Mouse (Mus musculus): ENCODE measurements around the gene Vps8. TPM values are rescaled to one million over a fixed set of nuclear protein-coding genes. Genes with fewer than 3 reads are reported as not detected.

The Vps8 gene
- polyA plus RNA-seq, 1 experiment from 2014 or later: 19.0 TPM

DNA sequence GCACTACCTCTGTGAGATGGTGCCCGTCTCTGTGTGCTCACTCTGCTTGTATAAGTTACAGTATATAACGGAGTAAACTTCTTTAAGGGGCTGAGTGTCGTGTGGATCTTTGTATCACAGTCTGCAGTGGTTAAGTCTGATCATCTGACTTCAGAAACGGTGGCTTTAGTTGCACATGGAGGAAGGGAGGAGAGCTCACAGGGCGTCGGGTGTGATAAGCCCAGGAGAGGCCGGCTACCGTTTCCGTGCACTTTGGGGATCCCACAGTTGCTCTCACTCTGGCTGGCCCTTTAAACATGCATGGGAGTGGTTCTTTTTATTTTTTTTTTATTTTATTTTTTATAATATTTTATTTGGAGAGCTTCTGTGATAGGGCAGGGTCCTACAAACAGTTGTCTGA, 95.9 kb downstream of the Vps8 start:
- H3K4me3 ChIP-seq (ENCODE audit: low read depth, low read length): no peak overlapping the region
- no peak overlapping the region for H3K9ac ChIP-seq (replicated peaks; ENCODE audit: low read length)
- H3K27ac ChIP-seq (replicated peaks; ENCODE audit: low read depth, low read length): no peak overlapping the region
- H3K4me2 ChIP-seq (ENCODE audit: low read depth, low read length): no peak overlapping the region
- DNase-seq (ENCODE audit: low spot score): no peak
- H3K27me3 ChIP-seq (ENCODE audit: control insufficient read depth, insufficient read depth, low read length): no peaks in the 10 kb centered on the region
- no peaks in the 10 kb centered on the region for H3K4me1 ChIP-seq (ENCODE audit: control insufficient read depth, insufficient read depth, low read length)
- H3K9me3 ChIP-seq (replicated peaks; ENCODE audit: control insufficient read depth, low read length): no peaks in the 10 kb centered on the region
- WGBS: 87% methylated on average over 9 of the region's 9 CpGs
- ATAC-seq (replicated peaks; ENCODE audit: insufficient number of reproducible peaks, low FRiP score, low TSS enrichment, low read depth): no peak
- no peaks in the 10 kb centered on the region for H3K36me3 ChIP-seq (replicated peaks; ENCODE audit: control insufficient read depth, insufficient read depth, low read depth, low read length)

DNA sequence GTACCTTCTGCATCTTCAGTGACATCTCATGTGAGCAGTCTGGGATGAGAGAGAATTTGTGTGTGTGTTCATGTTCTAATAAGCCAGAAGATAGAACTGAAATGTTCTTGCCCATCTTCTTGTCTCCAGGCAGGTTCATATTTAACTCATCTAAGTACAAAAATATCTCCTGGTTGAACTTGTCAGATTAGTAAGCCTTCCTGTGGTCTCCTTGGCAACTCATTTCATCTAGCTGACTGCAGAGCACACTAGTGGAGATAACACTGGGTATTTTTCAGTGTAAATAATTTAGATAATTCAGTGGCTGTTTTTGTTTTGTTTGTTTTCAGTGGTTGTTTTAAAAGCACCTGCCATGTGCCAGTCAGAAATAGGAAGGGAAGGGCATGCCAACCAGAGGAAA, 96.9 kb downstream of the Vps8 start:
- Histone ChIP-seq H3K4me2 (ENCODE audit: low read depth, low read length) (no peak overlapping the region), H3K27ac (replicated peaks; ENCODE audit: low read depth, low read length) (no peak overlapping the region), H3K9me3 (replicated peaks; ENCODE audit: control insufficient read depth, low read length) (no peaks in the 10 kb centered on the region), H3K9ac (replicated peaks; ENCODE audit: low read length) (no peak overlapping the region), H3K4me1 (ENCODE audit: control insufficient read depth, insufficient read depth, low read length) (no peaks in the 10 kb centered on the region), H3K27me3 (ENCODE audit: control insufficient read depth, insufficient read depth, low read length) (no peaks in the 10 kb centered on the region), H3K4me3 (ENCODE audit: low read depth, low read length) (no peak overlapping the region), H3K36me3 (replicated peaks; ENCODE audit: control insufficient read depth, insufficient read depth, low read depth, low read length) (no peaks in the 10 kb centered on the region)
- ATAC-seq (replicated peaks; ENCODE audit: insufficient number of reproducible peaks, low FRiP score, low TSS enrichment, low read depth): no peak
- no peak for DNase-seq (ENCODE audit: low spot score)

DNA sequence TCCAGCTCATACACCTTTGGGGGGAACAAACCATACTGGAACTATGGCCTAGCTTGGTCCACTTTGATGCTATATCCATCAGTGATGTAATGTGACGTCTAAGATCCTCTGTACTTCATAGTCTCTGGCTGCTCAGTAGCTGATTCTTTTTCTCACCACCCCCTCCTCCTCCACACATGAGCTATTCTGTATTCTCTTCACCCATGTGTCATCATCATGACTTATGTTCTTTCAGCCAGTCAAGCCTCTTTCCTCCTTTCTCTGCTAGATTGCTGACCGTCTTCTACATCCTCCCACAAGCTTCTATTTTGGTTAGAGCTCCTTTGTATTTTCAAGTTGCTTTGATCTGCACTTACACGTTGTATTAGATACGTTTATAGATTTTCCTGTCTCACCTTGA, 100.8 kb downstream of the Vps8 start:
- Histone ChIP-seq H3K4me2 (ENCODE audit: low read depth, low read length) (no peak overlapping the region), H3K4me1 (ENCODE audit: control insufficient read depth, insufficient read depth, low read length) (no peaks in the 10 kb centered on the region), H3K27me3 (ENCODE audit: control insufficient read depth, insufficient read depth, low read length) (no peaks in the 10 kb centered on the region), H3K36me3 (replicated peaks; ENCODE audit: control insufficient read depth, insufficient read depth, low read depth, low read length) (no peaks in the 10 kb centered on the region), H3K9me3 (replicated peaks; ENCODE audit: control insufficient read depth, low read length) (no peaks in the 10 kb centered on the region), H3K4me3 (ENCODE audit: low read depth, low read length) (no peak overlapping the region), H3K27ac (replicated peaks; ENCODE audit: low read depth, low read length) (no peak overlapping the region), H3K9ac (replicated peaks; ENCODE audit: low read length) (no peak overlapping the region)
- ATAC-seq (replicated peaks; ENCODE audit: insufficient number of reproducible peaks, low FRiP score, low TSS enrichment, low read depth) (no peak), DNase-seq (ENCODE audit: low spot score) (no peak)
- WGBS: 83% methylated on average over 4 of the region's 4 CpGs

DNA sequence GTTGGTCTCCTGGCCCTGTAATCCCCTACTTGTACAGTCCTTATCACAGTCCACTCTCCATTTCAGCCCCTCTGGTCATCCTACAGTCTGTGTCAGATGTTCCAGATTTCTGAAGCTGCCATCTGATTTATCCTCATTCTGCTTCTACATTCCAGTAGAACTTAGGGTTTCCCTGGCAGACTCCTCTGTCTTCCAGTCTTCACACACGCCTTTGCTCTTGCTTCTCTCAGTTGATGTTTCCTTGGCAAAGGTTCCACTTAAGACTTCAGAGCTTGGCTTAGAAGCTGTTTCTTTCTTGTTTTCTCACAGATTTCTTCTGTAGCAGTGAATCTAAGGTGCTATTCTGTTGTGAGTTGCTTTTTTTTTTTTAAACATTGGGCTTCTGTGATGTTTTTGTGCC, 102.5 kb downstream of the Vps8 start:
- DNase-seq (ENCODE audit: low spot score) (no peak), ATAC-seq (replicated peaks; ENCODE audit: insufficient number of reproducible peaks, low FRiP score, low TSS enrichment, low read depth) (no peak)
- no peaks in the 10 kb centered on the region for H3K27me3 ChIP-seq (ENCODE audit: control insufficient read depth, insufficient read depth, low read length)
- no peak overlapping the region for H3K9ac ChIP-seq (replicated peaks; ENCODE audit: low read length)
- no peak overlapping the region for H3K4me3 ChIP-seq (ENCODE audit: low read depth, low read length)
- WGBS: 94% methylated on average over 1 of the region's 1 CpGs
- no peak overlapping the region for H3K27ac ChIP-seq (replicated peaks; ENCODE audit: low read depth, low read length)
- no peaks in the 10 kb centered on the region for H3K9me3 ChIP-seq (replicated peaks; ENCODE audit: control insufficient read depth, low read length)
- H3K4me2 ChIP-seq (ENCODE audit: low read depth, low read length): no peak overlapping the region
- no peaks in the 10 kb centered on the region for H3K36me3 ChIP-seq (replicated peaks; ENCODE audit: control insufficient read depth, insufficient read depth, low read depth, low read length)
- no peaks in the 10 kb centered on the region for H3K4me1 ChIP-seq (ENCODE audit: control insufficient read depth, insufficient read depth, low read length)

DNA sequence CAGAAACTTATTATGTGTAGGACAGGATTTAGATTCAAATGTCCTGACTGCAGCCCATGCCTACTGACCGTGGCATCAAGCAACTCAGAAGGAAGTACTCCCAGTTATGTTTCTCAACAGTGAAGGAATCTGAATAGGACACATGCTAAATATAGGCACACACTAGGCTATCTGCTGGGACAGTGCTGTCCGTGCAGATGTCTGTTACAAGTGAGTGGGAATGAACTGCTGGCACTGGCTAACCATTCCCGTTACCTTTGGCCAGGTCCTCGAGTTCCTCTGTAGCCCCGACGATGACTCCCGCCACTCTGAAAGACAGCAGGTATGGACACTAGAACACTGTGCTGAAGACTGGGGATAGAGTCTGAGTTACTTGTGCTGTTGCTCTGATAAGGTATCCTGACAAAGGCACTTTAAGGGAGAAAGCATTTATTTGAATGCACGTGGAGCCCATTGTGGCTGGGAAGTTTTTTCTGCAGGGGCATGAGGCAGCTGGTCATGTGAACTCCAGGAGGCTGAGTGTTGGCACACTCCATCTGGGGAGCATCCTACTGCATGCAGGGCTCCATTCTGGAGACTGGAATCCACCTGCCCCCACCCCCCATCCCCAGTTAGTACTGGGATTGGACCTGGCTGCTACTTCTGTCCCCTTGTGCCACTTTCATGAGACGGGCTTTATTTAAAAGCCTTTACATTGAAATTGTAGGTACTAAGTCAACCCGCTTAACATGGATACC, 104.5 kb downstream of the Vps8 start:
- no peak overlapping the region for H3K9ac ChIP-seq (replicated peaks; ENCODE audit: low read length)
- H3K4me1 ChIP-seq (ENCODE audit: control insufficient read depth, insufficient read depth, low read length): no peaks in the 10 kb centered on the region
- DNase-seq (ENCODE audit: low spot score) (no peak), ATAC-seq (replicated peaks; ENCODE audit: insufficient number of reproducible peaks, low FRiP score, low TSS enrichment, low read depth) (no peak)
- no peaks in the 10 kb centered on the region for H3K36me3 ChIP-seq (replicated peaks; ENCODE audit: control insufficient read depth, insufficient read depth, low read depth, low read length)
- no peak overlapping the region for H3K27ac ChIP-seq (replicated peaks; ENCODE audit: low read depth, low read length)
- no peaks in the 10 kb centered on the region for H3K27me3 ChIP-seq (ENCODE audit: control insufficient read depth, insufficient read depth, low read length)
- no peak overlapping the region for H3K4me2 ChIP-seq (ENCODE audit: low read depth, low read length)
- H3K4me3 ChIP-seq (ENCODE audit: low read depth, low read length): no peak overlapping the region
- H3K9me3 ChIP-seq (replicated peaks; ENCODE audit: control insufficient read depth, low read length): no peaks in the 10 kb centered on the region
- WGBS: 87% methylated on average over 10 of the region's 10 CpGs

DNA sequence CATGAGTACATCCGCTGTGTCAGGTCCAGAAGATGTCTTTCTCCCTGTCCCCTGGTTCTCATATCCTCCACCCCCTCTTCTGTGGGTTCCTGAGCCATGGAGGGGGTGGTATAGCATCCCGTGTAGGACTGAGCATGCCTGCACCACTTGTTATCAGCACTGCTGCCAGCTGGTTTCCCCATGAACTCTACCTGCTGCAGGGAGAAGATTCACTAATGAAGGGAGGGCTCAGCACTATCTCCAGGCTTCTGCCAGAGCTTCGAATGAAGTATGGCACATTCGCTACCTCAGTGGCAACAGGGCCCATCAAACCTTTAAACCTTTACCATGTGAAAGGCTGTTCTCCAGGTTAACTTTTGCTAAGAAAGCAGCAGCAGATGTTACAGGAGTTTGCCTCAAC, 110.6 kb downstream of the Vps8 start:
- 83% methylated on average over 4 of the region's 4 CpGs for WGBS
- no peaks in the 10 kb centered on the region for H3K36me3 ChIP-seq (replicated peaks; ENCODE audit: control insufficient read depth, insufficient read depth, low read depth, low read length)
- DNase-seq (ENCODE audit: low spot score): no peak
- no peaks in the 10 kb centered on the region for H3K27me3 ChIP-seq (ENCODE audit: control insufficient read depth, insufficient read depth, low read length)
- H3K9me3 ChIP-seq (replicated peaks; ENCODE audit: control insufficient read depth, low read length): no peaks in the 10 kb centered on the region
- no peak overlapping the region for H3K27ac ChIP-seq (replicated peaks; ENCODE audit: low read depth, low read length)
- no peak for ATAC-seq (replicated peaks; ENCODE audit: insufficient number of reproducible peaks, low FRiP score, low TSS enrichment, low read depth)
- H3K4me3 ChIP-seq (ENCODE audit: low read depth, low read length): no peak overlapping the region
- no peak overlapping the region for H3K9ac ChIP-seq (replicated peaks; ENCODE audit: low read length)
- H3K4me1 ChIP-seq (ENCODE audit: control insufficient read depth, insufficient read depth, low read length): no peaks in the 10 kb centered on the region
- H3K4me2 ChIP-seq (ENCODE audit: low read depth, low read length): no peak overlapping the region

DNA sequence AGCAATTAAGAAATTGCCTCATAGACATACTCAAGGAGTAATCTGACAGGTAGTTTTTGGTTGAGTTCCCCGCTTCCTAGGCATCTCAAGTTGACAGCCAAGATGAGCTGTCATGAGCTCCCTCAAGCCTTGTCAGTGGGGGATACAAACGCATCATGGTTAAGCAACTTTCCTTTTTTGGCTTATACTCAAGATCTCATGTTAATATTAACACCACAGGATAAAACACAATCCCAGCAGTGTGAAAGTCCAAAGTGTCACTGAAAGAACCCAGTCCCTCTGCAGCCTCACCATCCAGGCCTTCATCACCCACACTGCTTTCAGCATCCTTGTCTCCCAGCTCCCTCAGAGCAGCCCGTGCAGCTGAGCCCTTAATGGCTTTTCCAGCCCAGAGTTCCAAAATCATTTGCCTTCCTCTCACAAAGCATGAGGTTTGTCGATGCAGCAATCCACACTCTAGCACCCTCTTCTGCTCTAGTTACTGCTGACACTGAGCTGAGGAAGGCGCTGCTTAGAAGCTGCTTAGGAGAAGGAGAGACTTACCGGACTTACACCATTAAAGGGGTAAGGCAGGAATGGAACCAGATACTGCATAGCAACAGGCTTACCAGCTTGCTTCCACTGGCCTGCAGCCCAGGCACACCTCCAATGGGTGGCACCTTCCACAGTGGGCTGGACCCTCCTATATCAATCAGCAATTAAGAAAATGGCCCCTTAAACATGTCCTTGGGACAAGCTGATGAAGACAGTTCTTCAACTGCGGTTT, 113.5 kb downstream of the Vps8 start:
- 85% methylated on average over 7 of the region's 7 CpGs for WGBS
- H3K36me3 ChIP-seq (replicated peaks; ENCODE audit: control insufficient read depth, insufficient read depth, low read depth, low read length): no peaks in the 10 kb centered on the region
- H3K4me2 ChIP-seq (ENCODE audit: low read depth, low read length): no peak overlapping the region

DNA sequence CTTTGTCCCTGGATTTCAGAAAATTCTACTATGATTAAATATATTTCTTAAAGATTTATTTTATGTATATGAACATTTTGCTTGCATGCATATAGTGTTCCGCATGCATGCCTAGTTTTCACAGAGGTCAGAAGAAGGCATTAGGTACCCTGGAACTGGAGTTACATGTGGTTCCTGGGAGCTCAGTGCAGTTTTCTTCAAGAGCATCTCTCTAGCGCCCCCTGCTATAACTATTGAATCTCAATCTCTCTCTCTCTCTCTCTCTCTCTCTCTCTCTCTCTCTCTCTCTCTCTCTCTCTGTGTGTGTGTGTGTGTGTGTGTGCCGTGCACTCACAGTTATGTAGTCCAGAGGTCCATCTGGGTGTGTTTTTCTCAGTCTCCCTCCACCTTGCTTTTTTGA, 114.4 kb downstream of the Vps8 start:
- H3K27me3 ChIP-seq (ENCODE audit: control insufficient read depth, insufficient read depth, low read length): no peaks in the 10 kb centered on the region
- no peaks in the 10 kb centered on the region for H3K36me3 ChIP-seq (replicated peaks; ENCODE audit: control insufficient read depth, insufficient read depth, low read depth, low read length)
- H3K9ac ChIP-seq (replicated peaks; ENCODE audit: low read length): no peak overlapping the region
- H3K27ac ChIP-seq (replicated peaks; ENCODE audit: low read depth, low read length): no peak overlapping the region
- ATAC-seq (replicated peaks; ENCODE audit: insufficient number of reproducible peaks, low FRiP score, low TSS enrichment, low read depth) (no peak), DNase-seq (ENCODE audit: low spot score) (peak; percentile 39)
- H3K4me3 ChIP-seq (ENCODE audit: low read depth, low read length): no peak overlapping the region
- H3K9me3 ChIP-seq (replicated peaks; ENCODE audit: control insufficient read depth, low read length): no peaks in the 10 kb centered on the region
- no peaks in the 10 kb centered on the region for H3K4me1 ChIP-seq (ENCODE audit: control insufficient read depth, insufficient read depth, low read length)
- no peak overlapping the region for H3K4me2 ChIP-seq (ENCODE audit: low read depth, low read length)
- WGBS: 59% methylated on average over 3 of the region's 3 CpGs

More for the DNA sequence above, 113.5 kb downstream of the Vps8 start:
- Histone ChIP-seq H3K27ac (replicated peaks; ENCODE audit: low read depth, low read length) (no peak overlapping the region), H3K27me3 (ENCODE audit: control insufficient read depth, insufficient read depth, low read length) (no peaks in the 10 kb centered on the region), H3K9me3 (replicated peaks; ENCODE audit: control insufficient read depth, low read length) (no peaks in the 10 kb centered on the region), H3K4me1 (ENCODE audit: control insufficient read depth, insufficient read depth, low read length) (no peaks in the 10 kb centered on the region), H3K9ac (replicated peaks; ENCODE audit: low read length) (no peak overlapping the region), H3K4me3 (ENCODE audit: low read depth, low read length) (no peak overlapping the region)
- DNase-seq (ENCODE audit: low spot score) (no peak), ATAC-seq (replicated peaks; ENCODE audit: insufficient number of reproducible peaks, low FRiP score, low TSS enrichment, low read depth) (no peak)

Measured in embryonic facial prominence, embryonic 11.5 days (tissue).